Mouse (Mus musculus) spleen, adult 2 months (tissue): Measurements from ENCODE around the gene Rbpj. TPM values are rescaled to one million over a fixed set of nuclear protein-coding genes. Genes with fewer than 3 reads are reported as not detected.

Experiments used
- DNase-seq, 2 experiments: peaks; one replicate each; pipeline versions ENCODE4 v3.0.0 to v3.0.0-alpha.2; 2012 to 2021; ENCODE audit warnings: low spot score in 2 of 2, low read depth in 1 of 2
- H3K27ac ChIP-seq: fragments of 200-500 bp; 2 replicates; pipeline ENCODE4 v1.5.1; 2012; ENCODE audit warnings: low read length, inconsistent platforms; ENCODE audit not compliant: insufficient read depth
- H3K27me3 ChIP-seq: fragments of 200-500 bp; 2 replicates; pipeline ENCODE4 v1.6.1; 2012; ENCODE audit warnings: mild to moderate bottlenecking, moderate library complexity, low read length, inconsistent platforms; ENCODE audit not compliant: control insufficient read depth, insufficient read depth
- H3K36me3 ChIP-seq: fragments of 200-500 bp; 2 replicates; pipeline ENCODE4 v1.6.1; 2012; ENCODE audit warnings: mild to moderate bottlenecking, low read length, inconsistent platforms; ENCODE audit not compliant: control insufficient read depth, insufficient read depth
- H3K4me1 ChIP-seq: fragments of 200-500 bp; 2 replicates; pipeline ENCODE4 v1.6.1; 2011; ENCODE audit warnings: inconsistent platforms; ENCODE audit not compliant: control insufficient read depth, insufficient read depth, insufficient read length
- H3K4me3 ChIP-seq: fragments of 200-500 bp; 2 replicates; pipeline ENCODE4 v1.5.1; 2011; ENCODE audit warnings: mild to moderate bottlenecking, inconsistent platforms; ENCODE audit not compliant: insufficient read depth, insufficient read length; ENCODE audit errors: extremely low read depth
- CTCF ChIP-seq: fragments of 200-500 bp; IDR thresholded peaks from 2 replicates; pipeline ENCODE4 v1.5.1; 2011; ENCODE audit warnings: mild to moderate bottlenecking, inconsistent platforms; ENCODE audit not compliant: insufficient read depth, insufficient read length, insufficient replicate concordance; ENCODE audit errors: extremely low read depth
- POLR2A ChIP-seq: fragments of 200-500 bp; IDR thresholded peaks from 2 replicates; pipeline ENCODE4 v1.6.1; 2011; ENCODE audit warnings: low read depth, low read length, inconsistent platforms
- WGBS: fragments of 180-500 bp; shearing (Covaris S2); methylation state at CpG from one replicate; pipeline ENCODE4 v1.1.7; 2018; 5-methylcytosine and 5-hydroxymethylcytosine counted together
- polyA plus RNA-seq: library from polyadenylated mRNA; depleted of rRNA; stranded (reverse); fragments of >200 nt; gene quantifications from 2 replicates; pipeline ENCODE4 v1.2.3, GENCODE M21; 2012

Gene Rbpj
- polyA plus RNA-seq, 1 experiment = 8.2 TPM

DNA sequence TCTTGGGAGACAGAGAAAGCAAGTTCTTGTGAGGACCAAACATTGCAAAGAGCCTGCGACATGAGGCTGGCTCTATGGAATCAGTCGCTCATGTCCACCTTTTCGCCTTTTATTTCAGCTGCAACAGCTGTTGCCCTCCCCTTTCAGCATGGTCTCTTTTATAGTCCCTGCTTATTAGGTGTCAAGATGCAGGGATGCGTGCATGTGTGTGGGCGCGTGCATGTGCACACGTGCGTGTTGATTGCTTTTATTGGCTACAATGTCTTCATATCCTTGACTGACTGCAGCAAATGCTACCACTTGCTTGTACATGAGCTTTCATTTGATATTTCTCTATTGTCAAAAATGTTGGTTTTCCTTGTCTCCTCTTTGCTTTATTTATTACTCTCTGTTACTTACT is 136.2 kb downstream of the Rbpj start:
- TF ChIP-seq CTCF (no peak), POLR2A (no peak)
- Histone ChIP-seq H3K27ac (no peak overlapping the region), H3K36me3 (no peaks in the 10 kb centered on the region), H3K4me3 (no peak overlapping the region), H3K27me3 (no peaks in the 10 kb centered on the region), H3K4me1 (no peaks in the 10 kb centered on the region)
- no peak for DNase-seq
- 89% methylated on average over 8 of the region's 8 CpGs for WGBS

DNA sequence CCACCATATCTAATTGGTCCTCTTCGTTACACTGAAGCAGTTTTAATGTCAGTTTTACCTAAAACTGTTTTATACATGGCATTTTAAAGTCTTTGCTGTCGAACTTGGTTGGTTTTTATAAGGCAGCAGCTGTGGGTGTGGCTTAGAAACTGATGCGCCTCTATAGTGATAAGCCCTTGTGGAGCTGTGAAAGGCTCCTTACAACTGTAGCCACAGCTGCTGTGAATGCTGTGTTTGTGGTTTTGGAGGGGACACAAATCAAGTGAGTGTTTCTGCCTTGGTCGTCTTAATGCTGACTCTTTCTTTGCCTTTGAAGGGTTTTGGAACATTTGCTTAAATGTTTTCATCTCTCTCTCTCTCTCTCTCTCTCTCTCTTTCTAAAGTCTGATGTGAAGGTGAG is 139.5 kb downstream of the Rbpj start:
- DNase-seq = no peak
- TF ChIP-seq CTCF = no peak
- TF ChIP-seq POLR2A = no peak
- H3K27ac ChIP-seq = no peak overlapping the region
- H3K27me3 ChIP-seq = no peaks in the 10 kb centered on the region
- 39% methylated on average over 4 of the region's 4 CpGs for WGBS
- H3K36me3 ChIP-seq = no peaks in the 10 kb centered on the region
- H3K4me3 ChIP-seq = no peak overlapping the region
- H3K4me1 ChIP-seq = no peaks in the 10 kb centered on the region

- Histone ChIP-seq H3K27ac (no peak overlapping the region), H3K4me3 (no peak overlapping the region), H3K27me3 (no peaks in the 10 kb centered on the region), H3K36me3 (no peaks in the 10 kb centered on the region), H3K4me1 (peaks cover 2% of the 10 kb centered on the region; the same call in 1 of the 2 replicates)
- no peak for DNase-seq
- 80% methylated on average over 9 of the region's 9 CpGs for WGBS
- no peak for TF ChIP-seq POLR2A
- no peak for TF ChIP-seq CTCF
Measured at GRCm38 (mm10) chr5:53607230-53607996, 141.5 kb downstream of the Rbpj start.

- Histone ChIP-seq H3K27me3 (no peaks in the 10 kb centered on the region), H3K27ac (no peak overlapping the region), H3K36me3 (no peaks in the 10 kb centered on the region), H3K4me3 (no peak overlapping the region), H3K4me1 (no peaks in the 10 kb centered on the region; the same call in none of the 2 replicates)
- 94% methylated on average over 1 of the region's 1 CpGs for WGBS
- no peak for DNase-seq
- no peak for TF ChIP-seq CTCF
- TF ChIP-seq POLR2A = no peak
Measured at GRCm38 (mm10) chr5:53618844-53619243, 152.9 kb downstream of the Rbpj start.

DNA sequence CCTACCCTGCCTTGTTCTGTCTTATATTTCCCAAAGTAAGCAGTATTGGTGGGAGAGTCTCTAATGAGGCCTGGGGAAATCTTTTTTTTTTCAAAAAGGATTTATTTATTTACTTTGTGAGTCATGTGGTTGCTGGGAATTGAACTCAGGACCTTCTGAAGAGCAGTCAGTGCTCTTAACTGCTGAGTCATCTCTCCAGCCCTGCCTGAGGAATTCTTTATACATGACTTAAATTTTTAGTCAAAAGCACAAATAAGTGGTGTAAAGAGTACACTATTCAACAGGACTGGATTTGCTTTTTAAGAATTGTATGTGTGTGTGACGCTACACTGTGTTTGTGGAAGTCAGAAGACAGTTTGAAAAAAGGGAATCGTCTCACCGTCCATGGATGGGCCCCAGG is 166.1 kb downstream of the Rbpj start:
- no peak for DNase-seq
- H3K27me3 ChIP-seq = no peaks in the 10 kb centered on the region
- no peaks in the 10 kb centered on the region for H3K36me3 ChIP-seq
- H3K4me1 ChIP-seq = no peaks in the 10 kb centered on the region
- H3K4me3 ChIP-seq = no peak overlapping the region
- TF ChIP-seq CTCF = no peak
- no peak for TF ChIP-seq POLR2A
- H3K27ac ChIP-seq = no peak overlapping the region
- WGBS = 91% methylated on average over 3 of the region's 3 CpGs

DNA sequence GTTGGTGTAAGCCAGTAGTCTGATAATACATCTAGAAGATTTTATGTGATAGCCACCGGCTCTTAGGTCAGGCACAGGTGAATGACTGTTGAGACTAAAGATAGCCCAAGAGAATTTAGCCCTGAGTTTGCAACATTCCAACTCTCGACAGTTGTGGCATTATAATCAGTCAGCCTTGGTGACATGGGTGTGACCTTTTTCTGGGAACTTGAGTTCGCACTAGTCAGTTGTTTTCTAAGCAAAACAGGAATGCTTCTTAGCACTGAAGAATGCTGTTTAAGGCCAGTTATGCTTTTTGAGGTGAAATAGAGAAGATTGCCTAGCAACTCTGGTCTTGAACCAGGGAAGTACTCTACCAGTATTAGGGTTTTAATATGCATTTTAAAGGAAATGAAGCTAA is 170.8 kb downstream of the Rbpj start:
- Histone ChIP-seq H3K27me3 (no peaks in the 10 kb centered on the region), H3K4me1 (no peaks in the 10 kb centered on the region), H3K36me3 (no peaks in the 10 kb centered on the region), H3K27ac (no peak overlapping the region), H3K4me3 (no peak overlapping the region)
- DNase-seq = no peak
- WGBS = 87% methylated on average over 3 of the region's 3 CpGs
- no peak for TF ChIP-seq POLR2A
- TF ChIP-seq CTCF = no peak

- Histone ChIP-seq H3K27ac (no peak overlapping the region), H3K4me3 (no peak overlapping the region), H3K4me1 (no peaks in the 10 kb centered on the region), H3K36me3 (peaks cover 1% of the 10 kb centered on the region; the same call in 1 of the 2 replicates), H3K27me3 (no peaks in the 10 kb centered on the region)
- no peak for DNase-seq
- 84% methylated on average over 3 of the region's 3 CpGs for WGBS
- no peak for TF ChIP-seq POLR2A
- TF ChIP-seq CTCF = no peak
Measured at GRCm38 (mm10) chr5:53637206-53637605, 171.3 kb downstream of the Rbpj start.
